Mouse (Mus musculus) left cerebral cortex, postnatal 4 days (tissue): Measurements from ENCODE around the gene Prpf4b. TPM values are rescaled to one million over a fixed set of nuclear protein-coding genes. Genes with fewer than 3 reads are reported as not detected.
"Not testable (repeated sequence)": the region's sequence is repeated elsewhere in the genome, so short reads cannot be mapped to it uniquely, and the experiment has no call there.

Experiments
- DNase-seq: peaks from one replicate; pipeline ENCODE4 v3.0.0-alpha.2; 2022
- intact Hi-C: fragments of 180-260 bp; cut with DNase I; formaldehyde crosslinking; loops from one replicate; pipeline ENCODE4 v1.15.1; 2025
- total RNA-seq, 2 experiments: library from RNA; stranded (reverse); gene quantifications; 2 replicates each; pipeline ENCODE4 v1.2.3; 2021

The Prpf4b gene
- total RNA-seq, 2 experiments from 2014 or later, result 92.7 to 100 TPM

DNA sequence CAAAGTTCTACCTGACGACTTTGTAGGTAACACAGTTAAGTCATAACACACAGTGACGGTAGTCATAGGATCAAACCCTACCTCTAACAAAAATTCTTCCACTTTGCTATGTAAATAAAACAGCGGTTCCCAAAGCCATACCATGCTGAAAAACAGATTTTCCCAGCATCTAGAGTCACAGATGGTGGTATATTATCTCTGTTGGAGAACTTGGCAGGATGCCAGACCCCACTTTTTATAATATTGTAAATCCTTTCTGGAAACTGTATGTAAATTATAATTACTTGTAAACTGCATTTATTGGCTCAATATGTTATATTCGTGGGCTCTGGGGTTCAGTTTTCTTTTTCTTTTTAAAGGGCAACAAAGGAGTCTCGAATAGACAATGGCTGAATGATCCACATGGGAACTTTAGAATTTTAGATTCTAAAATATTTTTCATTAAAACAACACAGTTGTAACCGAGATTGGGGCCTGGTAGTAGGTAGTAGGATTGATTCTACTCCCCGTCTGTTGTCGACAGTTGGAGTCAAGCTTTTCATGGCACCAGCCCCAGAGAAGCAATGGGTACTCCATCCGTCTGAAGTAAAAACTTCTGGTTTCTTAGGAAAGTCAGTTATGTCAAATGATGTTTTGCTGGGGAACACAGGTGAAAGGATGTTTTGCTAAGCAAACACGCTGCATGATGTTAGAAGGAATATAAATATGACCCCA lies 60.0 kb downstream of the Prpf4b start:
- intact Hi-C loops, result no loop called here
- no peak for DNase-seq

DNA sequence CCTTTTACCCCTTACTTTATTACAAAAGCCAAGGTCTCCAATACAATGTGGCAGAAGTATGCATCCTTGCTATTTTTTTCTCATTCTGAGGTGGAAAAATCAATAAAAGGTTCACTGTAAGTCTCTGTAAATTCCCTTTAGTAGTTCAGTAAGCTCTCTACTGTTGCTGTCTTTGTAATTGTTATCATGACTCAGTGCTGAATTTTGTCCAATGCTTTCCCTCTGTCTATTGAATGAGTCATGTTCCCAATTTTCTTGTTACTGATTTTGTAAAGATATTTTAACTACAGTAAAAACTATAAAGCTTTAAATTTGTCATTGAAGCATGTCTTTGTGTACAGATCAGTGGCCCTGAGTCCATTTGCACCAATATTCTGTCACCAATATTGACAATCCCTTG lies 67.3 kb downstream of the Prpf4b start:
- DNase-seq, result no peak
- intact Hi-C loops, result no loop called here

DNA sequence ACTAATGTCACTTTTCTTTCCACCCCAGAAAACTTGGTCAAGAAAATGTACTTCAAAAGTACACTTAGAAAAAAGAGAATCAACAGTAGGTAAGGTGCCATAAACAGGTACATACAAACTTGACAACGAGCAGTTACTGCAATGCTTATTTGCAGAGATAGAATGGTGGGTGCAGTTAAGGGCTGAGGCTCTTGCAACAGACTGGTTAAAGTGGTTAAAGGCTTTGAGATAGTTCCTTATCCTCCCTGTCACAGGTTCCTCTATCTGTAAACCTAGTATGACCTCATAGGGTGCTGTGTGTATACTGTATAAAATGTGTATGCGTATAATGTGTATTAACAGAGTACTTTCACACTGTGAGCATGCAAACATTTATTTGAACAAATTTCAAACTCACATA lies 76.3 kb downstream of the Prpf4b start:
- intact Hi-C loops, DNase-seq: not testable (repeated sequence)

Other genes with a start within 250 kb of the Prpf4b start
- 1 to 10 TPM; 4.6 to 6.4 TPM for gene Pxdc1, start 221.8 kb upstream of the Prpf4b start, total RNA-seq
- not detected for gene Fam50b, start 140.5 kb upstream of the Prpf4b start, total RNA-seq
- under 1 TPM; 0.28 to 0.32 TPM for gene Fam217a, start 49.0 kb downstream of the Prpf4b start, total RNA-seq
- not detected for gene 4933417A18Rik, start 49.1 kb downstream of the Prpf4b start, total RNA-seq
- gene Eci3, start 88.5 kb downstream of the Prpf4b start, total RNA-seq, result 1 to 10 TPM in 1 of 2 experiments, not detected in 1; 1.0 TPM
- gene Eci2, start 151.8 kb downstream of the Prpf4b start, total RNA-seq, result 10 to 100 TPM; 58.2 to 59.3 TPM